Mouse (Mus musculus): ENCODE measurements around the gene Vmn1r232.

Vmn1r232 gene

DNA sequence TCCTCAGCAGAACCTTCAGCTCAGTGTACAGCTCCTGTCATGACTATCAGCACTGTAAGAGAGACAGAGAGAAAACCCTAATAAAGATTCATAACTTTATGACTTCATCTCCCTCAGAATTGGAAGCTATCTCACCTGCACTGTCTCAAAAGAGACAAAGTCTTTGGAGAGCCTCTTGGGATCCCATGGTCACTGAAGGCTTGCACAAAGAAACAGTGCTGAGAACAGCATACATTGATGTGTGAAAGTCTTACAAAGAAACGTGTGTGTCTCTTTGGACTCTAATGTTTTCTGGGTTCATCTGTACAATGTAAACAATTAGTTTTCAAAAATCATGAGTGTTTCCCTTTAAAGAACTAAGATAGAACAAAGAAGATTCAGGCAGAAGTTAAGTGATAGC is at the start of gene Vmn1r232:
TSS of gene Vmn1r232 (minus strand) at position 101 of the 400 bp plus-strand sequence.
- no peak for DNase-seq (ENCODE audit: low read depth)

DNA sequence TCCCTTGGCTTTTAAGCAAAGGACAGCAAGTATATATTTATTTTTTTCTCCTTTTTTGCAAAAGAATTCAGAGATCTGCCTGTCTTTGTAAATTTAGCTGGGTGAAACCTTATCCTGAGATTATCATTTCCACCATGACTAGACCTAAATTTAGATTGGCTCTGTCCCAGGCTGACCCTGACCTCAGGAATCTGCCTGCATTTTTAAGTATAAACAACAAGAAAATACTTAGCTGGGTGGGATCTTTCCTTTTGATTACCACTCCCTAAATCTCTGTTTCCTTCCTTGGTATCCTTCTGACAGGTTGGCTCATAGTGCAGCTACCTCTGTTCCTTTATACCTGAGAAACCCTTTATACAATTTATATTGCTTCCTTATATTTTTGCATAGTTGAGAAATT is 47.2 kb upstream of the Vmn1r232 start:
- no peak for DNase-seq (ENCODE audit: low read depth)

DNA sequence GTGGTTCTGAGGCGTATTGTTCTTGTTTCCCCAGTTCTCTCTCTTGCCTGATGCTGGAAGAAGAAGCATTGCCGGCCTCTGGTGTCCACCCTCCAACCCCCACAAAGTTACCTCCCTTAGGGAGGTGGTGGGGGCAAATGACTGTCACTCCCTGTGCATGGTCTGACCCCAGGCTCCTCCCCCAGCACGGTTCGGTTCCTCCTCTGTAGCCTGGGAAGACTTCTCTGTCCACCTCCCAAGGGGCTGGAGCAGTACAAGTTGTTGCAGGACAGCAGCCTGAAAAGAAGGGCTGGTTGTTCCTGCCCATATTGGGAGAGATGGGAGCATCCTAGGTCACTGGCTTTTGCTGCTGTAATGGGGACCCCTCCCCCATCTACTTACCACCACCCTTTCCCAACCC is 45.9 kb upstream of the Vmn1r232 start:
- no peak for DNase-seq (ENCODE audit: low read depth)

DNA sequence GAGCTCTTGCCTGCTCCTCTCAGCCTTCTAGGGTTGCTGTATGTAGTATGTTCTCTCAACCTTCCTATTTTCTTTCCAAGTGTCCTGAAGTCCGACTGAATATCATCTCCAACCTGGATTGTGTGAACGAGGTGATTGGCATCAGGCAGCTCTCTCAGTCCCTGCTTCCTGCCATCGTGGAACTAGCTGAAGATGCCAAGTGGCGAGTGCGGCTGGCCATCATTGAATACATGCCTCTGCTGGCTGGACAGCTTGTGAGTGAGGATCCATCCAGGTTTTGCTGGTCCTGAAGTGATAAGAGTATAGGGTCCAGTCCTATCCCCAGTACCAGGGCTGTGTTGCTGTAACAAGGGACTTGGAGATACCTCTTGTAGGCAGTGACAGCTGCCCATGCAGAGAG is 40.9 kb upstream of the Vmn1r232 start:
- no peak for DNase-seq (ENCODE audit: low read depth)

DNA sequence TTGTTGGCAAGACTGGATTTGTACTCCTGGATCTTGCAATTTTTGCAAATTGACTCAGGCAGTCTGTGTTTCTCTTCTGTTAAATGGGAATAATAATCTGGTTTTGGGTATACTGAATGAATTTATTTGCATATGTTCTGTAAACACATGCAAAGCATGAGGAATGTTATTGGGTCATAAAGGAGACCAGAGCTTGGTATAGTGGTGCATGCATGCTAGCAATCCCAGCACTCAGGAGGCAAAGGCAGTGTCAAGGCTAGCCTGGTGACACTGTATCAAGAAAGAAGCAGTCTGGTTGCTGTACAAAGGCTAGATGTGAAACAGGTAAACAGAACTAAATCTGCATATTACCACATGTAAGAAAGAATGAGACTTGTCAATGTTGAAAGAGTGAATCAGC is 27.1 kb upstream of the Vmn1r232 start:
- DNase-seq (ENCODE audit: low read depth), result no peak

DNA sequence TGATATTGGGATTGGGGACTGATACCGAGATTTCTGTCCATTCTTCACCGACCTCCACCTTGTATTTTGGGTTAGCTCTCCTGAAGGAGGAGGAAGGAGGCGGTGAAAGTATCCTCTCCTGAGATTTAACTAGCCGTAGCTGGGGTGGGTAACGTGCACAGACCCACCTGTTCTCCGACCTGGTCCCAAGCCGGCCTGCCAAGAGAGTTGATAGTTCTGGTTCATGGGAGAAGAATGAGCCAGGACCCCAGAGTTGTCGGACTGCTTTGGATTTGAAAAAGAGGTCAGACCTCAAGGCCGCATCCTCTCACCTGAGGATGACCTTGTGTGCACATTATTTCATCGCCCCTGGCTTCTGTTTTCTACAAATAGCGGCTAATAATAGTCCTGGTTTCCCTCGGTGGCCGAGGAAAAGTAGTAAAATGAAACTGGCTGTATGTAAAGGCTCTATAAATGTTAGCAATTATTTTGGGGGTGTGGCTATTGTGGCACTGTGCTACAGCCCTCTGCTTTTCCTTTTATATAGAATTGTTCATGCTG is 26.6 kb upstream of the Vmn1r232 start:
- DNase-seq (ENCODE audit: low read depth), result peak; percentile 8

DNA sequence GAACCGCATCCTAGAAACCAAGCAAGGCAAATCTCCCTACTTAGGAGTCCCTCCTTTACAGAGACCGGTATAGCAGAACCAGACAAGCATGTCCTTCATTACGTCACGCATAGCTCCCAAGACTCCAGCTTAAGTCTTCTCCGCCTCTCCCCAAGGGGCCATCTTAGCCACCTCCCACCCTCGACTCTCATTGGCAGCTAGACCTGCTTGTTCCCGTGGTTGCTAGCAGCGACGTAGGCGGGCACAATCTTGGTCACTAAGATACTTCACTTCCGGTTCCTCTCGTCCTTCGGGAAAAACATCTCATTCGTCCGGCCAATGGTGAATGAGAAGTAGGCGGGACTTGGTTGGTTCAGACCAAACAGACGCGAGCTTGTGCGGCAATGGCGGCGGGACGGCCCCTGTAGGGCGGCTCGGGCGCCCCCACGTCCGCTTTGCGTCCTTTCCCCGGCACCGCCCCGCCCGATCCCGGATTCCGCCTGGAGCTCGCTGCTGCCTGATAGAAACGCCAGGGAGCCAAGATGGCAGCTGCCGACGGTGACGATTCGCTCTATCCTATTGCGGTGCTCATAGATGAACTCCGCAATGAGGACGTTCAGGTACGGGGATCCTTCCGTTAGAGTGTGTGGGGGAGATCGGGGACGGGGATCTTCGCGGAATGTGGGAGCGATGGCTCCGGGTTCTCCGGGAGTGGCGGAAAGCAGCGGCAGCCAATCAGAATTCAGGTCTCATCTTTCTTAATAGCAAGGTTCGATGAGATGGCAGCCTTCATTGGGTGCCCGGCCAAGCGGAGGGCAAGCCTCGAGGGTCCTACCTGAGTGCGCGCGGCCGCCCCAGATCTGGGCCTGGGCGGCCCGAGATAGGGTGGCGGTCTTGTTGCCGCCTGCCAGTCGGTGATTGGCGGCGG is 25.7 kb upstream of the Vmn1r232 start, which contains the start of gene Ppp2r1a:
TSS of gene Ppp2r1a (plus strand) at position 327 of the 907 bp plus-strand sequence.
- peak; percentile 100 for DNase-seq (ENCODE audit: low read depth)

DNA sequence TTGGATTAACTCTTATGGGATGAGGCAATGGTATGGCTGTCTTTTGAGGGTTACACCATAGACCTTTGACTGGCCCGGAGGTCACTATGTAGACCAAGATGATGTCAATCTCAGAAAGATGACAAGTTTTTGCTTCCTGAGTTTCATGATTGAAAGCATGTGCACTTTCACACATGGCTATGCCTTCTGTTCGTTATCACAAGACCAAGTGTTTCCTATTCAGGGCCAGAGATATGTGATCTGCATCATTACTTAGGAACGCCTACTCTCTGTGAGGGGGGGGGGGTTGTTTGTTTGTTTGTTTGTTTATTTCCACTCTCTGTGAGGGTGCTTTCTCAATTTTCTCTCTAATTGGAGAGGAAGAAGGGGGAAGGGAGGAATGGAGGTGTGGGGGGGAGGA is 24.7 kb upstream of the Vmn1r232 start:
- peak; percentile 5 for DNase-seq (ENCODE audit: low read depth)

DNA sequence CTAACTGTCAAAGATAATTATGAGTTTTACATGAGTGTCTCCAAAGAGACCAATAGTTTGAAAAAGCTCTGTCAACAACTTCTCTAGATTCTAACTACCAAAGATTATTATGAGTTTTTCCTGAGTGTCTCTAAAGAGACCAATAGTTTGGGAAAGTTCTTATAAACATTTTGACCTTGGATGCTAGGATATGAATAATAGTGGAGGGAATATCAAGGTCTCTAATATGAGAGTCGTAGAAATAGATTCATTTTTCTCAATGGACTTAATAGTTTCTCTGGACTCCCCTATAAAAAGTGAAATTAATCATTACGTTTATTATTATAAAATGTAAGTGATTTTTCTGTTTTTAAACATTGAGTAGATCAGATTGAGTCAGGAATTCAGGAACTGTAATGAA is 14.5 kb downstream of the Vmn1r232 start, which contains the start of gene Vmn1r231:
TSS of gene Vmn1r231 (minus strand) at position 101 of the 400 bp plus-strand sequence.
- no peak for DNase-seq (ENCODE audit: low read depth)
